Mouse (Mus musculus) cerebellum, adult 9-11 months (tissue): ENCODE results near the gene Hist1h3c.
A peak's percentile ranks its signal among the peaks of the same experiment; 100 is the strongest.
"Not testable (repeated sequence)": the region's sequence is repeated elsewhere in the genome, so short reads cannot be mapped to it uniquely, and the experiment has no call there.

ENCODE experiments used
- DNase-seq: peaks from one replicate; pipeline ENCODE4 v3.0.0; 2022

Hist1h3c gene

GRCm38 (mm10) chr13:23745381-23746161, at the start of gene Hist1h3c:
Gene Hist1h3c, minus strand, starts transcription at chr13:23745602.
- DNase-seq = peak; percentile 79

- DNase-seq = peak; percentile 7
Measured at GRCm38 (mm10) chr13:23792520-23792919, 47.1 kb upstream of the Hist1h3c start.

GRCm38 (mm10) chr13:23779025-23779424, 33.6 kb upstream of the Hist1h3c start:
- no peak for DNase-seq

GRCm38 (mm10) chr13:23778339-23778738, 32.9 kb upstream of the Hist1h3c start:
- no peak for DNase-seq

GRCm38 (mm10) chr13:23772561-23773313, 27.3 kb upstream of the Hist1h3c start:
- no peak for DNase-seq

- DNase-seq = not testable (repeated sequence)
Measured at GRCm38 (mm10) chr13:23769613-23770012, 24.2 kb upstream of the Hist1h3c start, which contains the start of gene Trim38. Gene Trim38, plus strand, starts transcription at chr13:23769913.

GRCm38 (mm10) chr13:23768834-23769397, 23.5 kb upstream of the Hist1h3c start:
- no peak for DNase-seq

- DNase-seq = no peak
Measured at GRCm38 (mm10) chr13:23766772-23767171, 21.4 kb upstream of the Hist1h3c start.

- no peak for DNase-seq
Measured at GRCm38 (mm10) chr13:23765172-23765513, 19.7 kb upstream of the Hist1h3c start.

- DNase-seq = no peak
Measured at GRCm38 (mm10) chr13:23764324-23765171, 19.1 kb upstream of the Hist1h3c start.

GRCm38 (mm10) chr13:23763586-23764323, 18.4 kb upstream of the Hist1h3c start, which contains the start of gene Hist1h1a:
Gene Hist1h1a, plus strand, starts transcription at chr13:23763666.
- DNase-seq = peak; percentile 83

- no peak for DNase-seq
Measured at GRCm38 (mm10) chr13:23763242-23763585, 17.8 kb upstream of the Hist1h3c start.

GRCm38 (mm10) chr13:23761871-23762821, 16.7 kb upstream of the Hist1h3c start, which contains the start of gene Hist1h3a:
Gene Hist1h3a, minus strand, starts transcription at chr13:23762386.
- DNase-seq = peak; percentile 81

GRCm38 (mm10) chr13:23760972-23761864, 15.8 kb upstream of the Hist1h3c start, which contains the start of gene Hist1h4a:
Gene Hist1h4a, minus strand, starts transcription at chr13:23761230.
- peak; percentile 99 for DNase-seq

GRCm38 (mm10) chr13:23760240-23760971, 15.0 kb upstream of the Hist1h3c start:
- DNase-seq = peak; percentile 23

- no peak for DNase-seq
Measured at GRCm38 (mm10) chr13:23759916-23760239, 14.5 kb upstream of the Hist1h3c start.

GRCm38 (mm10) chr13:23759251-23759771, 13.9 kb upstream of the Hist1h3c start:
- no peak for DNase-seq

GRCm38 (mm10) chr13:23757921-23758320, 12.5 kb upstream of the Hist1h3c start:
- no peak for DNase-seq
